Mouse (Mus musculus): ENCODE measurements around the gene Acox1. TPM values are rescaled to one million over a fixed set of nuclear protein-coding genes. Genes with fewer than 3 reads are reported as not detected.
A peak's percentile ranks its signal among the peaks of the same experiment; 100 is the strongest.

Gene Acox1
- total and polyA plus RNA-seq, 3 experiments, result 16.1 to 16.8 TPM; not detected in 1

DNA sequence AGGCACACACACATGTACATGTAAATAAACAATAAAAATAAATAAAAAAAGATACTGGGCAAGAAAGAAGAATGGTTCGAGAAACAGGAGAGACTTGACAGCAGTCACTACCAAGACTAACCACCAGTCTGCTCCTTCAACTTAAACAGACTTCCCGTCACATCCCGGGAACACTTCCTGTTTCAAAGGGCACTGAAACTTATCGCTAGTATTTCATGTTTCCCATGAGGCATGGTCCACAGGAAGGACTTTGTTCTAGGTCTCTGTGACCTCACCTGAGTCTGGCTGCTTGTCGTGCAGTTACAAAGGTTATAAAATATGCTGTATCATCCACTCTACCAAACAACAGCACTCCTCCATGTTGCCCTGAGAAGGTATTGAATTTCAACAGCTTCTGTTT, 3.6 kb downstream of the Acox1 start (continued):
- TF ChIP-seq HCFC1 (IDR thresholded peaks at IDR 0.05; ENCODE audit: low read depth, low read length), result peak; percentile 70
- TF ChIP-seq MXI1 (IDR thresholded peaks at IDR 0.05; ENCODE audit: low read depth, low read length), result peak; percentile 50; the same call in 1 of the 2 replicates

DNA sequence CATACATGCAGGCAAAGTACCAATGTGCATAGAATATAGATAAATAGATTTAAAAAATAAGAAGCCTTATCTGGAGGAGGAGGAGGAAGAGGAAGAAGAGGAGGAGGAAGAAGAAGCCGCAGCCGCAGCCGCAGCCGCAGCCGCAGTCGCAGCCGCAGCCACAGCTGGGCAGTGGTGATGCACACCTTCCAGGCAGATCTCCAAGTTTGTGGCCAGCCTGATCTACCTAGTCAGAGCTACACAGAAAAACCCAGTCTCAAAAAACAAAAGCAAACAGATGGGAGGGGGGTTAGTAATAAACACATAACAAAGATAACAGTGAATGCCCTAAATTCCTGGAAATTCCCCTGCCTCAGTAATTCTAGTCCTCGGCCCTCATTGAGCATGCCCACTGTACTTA, 4.2 kb downstream of the Acox1 start:
- Histone ChIP-seq H3K27ac (ENCODE audit: control insufficient read depth, low read depth, low read length) (peak overlapping the region; percentile 80), H3K9ac (ENCODE audit: control insufficient read depth, low read depth, low read length, poor library complexity, severe bottlenecking) (no peak overlapping the region), H3K27me3 (ENCODE audit: control insufficient read depth in 1 of 2, insufficient read depth in 2 of 2, low read length in 2 of 2) (no peaks in the 10 kb centered on the region), H3K79me2 (ENCODE audit: control insufficient read depth, insufficient read depth, low read length, poor library complexity) (peaks cover 8% of the 10 kb centered on the region), H3K4me1 (ENCODE audit: control insufficient read depth in 1 of 2, insufficient read depth in 2 of 2, low read length in 2 of 2) (peaks cover 24 to 25% of the 10 kb centered on the region in 2 experiments), H3K4me3 (ENCODE audit: control insufficient read depth in 1 of 2, insufficient read depth in 1 of 2, low read depth in 2 of 2, low read length in 2 of 2) (peak overlapping the region in 1 of 2 experiments; percentile 10; a peak in 2 of 4 replicates), H3K36me3 (ENCODE audit: control insufficient read depth in 1 of 2, insufficient read depth in 2 of 2, low read length in 2 of 2) (peaks cover 0 to 40% of the 10 kb centered on the region in 2 experiments; a peak in 2 of 4 replicates), H3K9me3 (replicated peaks; ENCODE audit: insufficient read depth, low read length) (no peaks in the 10 kb centered on the region)
- DNase-seq (ENCODE audit: low read depth, low spot score), result peak; percentile 84
- TF ChIP-seq USF2 (IDR thresholded peaks at IDR 0.05; ENCODE audit: borderline replicate concordance in 1 of 2, insufficient read depth in 1 of 2, low read depth in 1 of 2, low read length in 2 of 2), result no peak
- peak; percentile 36; the same call in 1 of the 2 replicates for TF ChIP-seq ZNF384 (IDR thresholded peaks at IDR 0.05; ENCODE audit: low read depth, low read length)
- no peak for TF ChIP-seq POLR2AphosphoS5 (IDR thresholded peaks at IDR 0.05; ENCODE audit: borderline replicate concordance, low read depth, low read length)
- TF ChIP-seq NRF1 (IDR thresholded peaks at IDR 0.05; ENCODE audit: insufficient read depth, low read depth, low read length, poor library complexity, severe bottlenecking), result 0 out of 2 replicates have a peak, but pooled peaks have one; percentile 8
- TF ChIP-seq ELF1 (IDR thresholded peaks at IDR 0.05; ENCODE audit: low read depth, low read length), result no peak; the same call in none of the 2 replicates
- TF ChIP-seq TAL1 (IDR thresholded peaks at IDR 0.05; ENCODE audit: low read length), result peak; percentile 75
- peak; percentile 81 to 89 for TF ChIP-seq EP300 (IDR thresholded peaks at IDR 0.05; ENCODE audit: low read depth in 1 of 2, low read length in 2 of 2)
- TF ChIP-seq ZMIZ1 (IDR thresholded peaks at IDR 0.05; ENCODE audit: low read depth, low read length), result no peak
- no peak for TF ChIP-seq UBTF (IDR thresholded peaks at IDR 0.05; ENCODE audit: borderline replicate concordance, insufficient read depth, low read depth, low read length)
- no peak for TF ChIP-seq POLR2A (IDR thresholded peaks at IDR 0.05; ENCODE audit: control insufficient read depth in 1 of 2, insufficient read depth in 1 of 2, low read depth in 1 of 2, low read length in 2 of 2, poor library complexity in 1 of 2)
- TF ChIP-seq MAZ (IDR thresholded peaks at IDR 0.05; ENCODE audit: low read depth, low read length), result no peak; the same call in 1 of the 2 replicates
- no peak for TF ChIP-seq TBP (IDR thresholded peaks at IDR 0.05; ENCODE audit: low read depth, low read length)
- peak; percentile 70 for TF ChIP-seq BHLHE40 (IDR thresholded peaks at IDR 0.05; ENCODE audit: borderline replicate concordance, low read depth, low read length)
- TF ChIP-seq CHD2 (IDR thresholded peaks at IDR 0.05; ENCODE audit: low read length), result no peak
- TF ChIP-seq MAFK (IDR thresholded peaks at IDR 0.05; ENCODE audit: borderline replicate concordance, low read depth, low read length), result peak; percentile 89; the same call in 1 of the 2 replicates
- TF ChIP-seq POLR2AphosphoS2 (IDR thresholded peaks at IDR 0.05; ENCODE audit: low read length), result no peak
- no peak for TF ChIP-seq CTCF (IDR thresholded peaks at IDR 0.05 in 2 of 3, conservative IDR thresholded peaks at IDR 0.05 in 1 of 3; ENCODE audit: control insufficient read depth in 1 of 3, insufficient read depth in 1 of 3, low read depth in 2 of 3, low read length in 3 of 3, poor library complexity in 1 of 3, severe bottlenecking in 1 of 3)
- TF ChIP-seq KAT2A (conservative IDR thresholded peaks at IDR 0.05; ENCODE audit: low read depth, low read length), result no peak; the same call in 1 of the 2 replicates
- no peak for TF ChIP-seq MEF2A (IDR thresholded peaks at IDR 0.05; ENCODE audit: extremely low read depth, insufficient replicate concordance, low read depth, low read length, poor library complexity, severe bottlenecking)
- TF ChIP-seq SIN3A (IDR thresholded peaks at IDR 0.05; ENCODE audit: low read length), result peak; percentile 66; the same call in 1 of the 2 replicates
- 0 out of 2 replicates have a peak, but pooled peaks have one; percentile 1 for TF ChIP-seq MYC (IDR thresholded peaks at IDR 0.05; ENCODE audit: low read depth, low read length)
- TF ChIP-seq E2F4 (IDR thresholded peaks at IDR 0.05; ENCODE audit: borderline replicate concordance, low read depth, low read length), result no peak
- no peak for TF ChIP-seq CHD1 (IDR thresholded peaks at IDR 0.05; ENCODE audit: low read depth, low read length)
- TF ChIP-seq RCOR1 (IDR thresholded peaks at IDR 0.05; ENCODE audit: low read depth, low read length), result peak; percentile 92
- TF ChIP-seq HCFC1 (IDR thresholded peaks at IDR 0.05; ENCODE audit: low read depth, low read length), result 0 out of 2 replicates have a peak, but pooled peaks have one; percentile 11
- TF ChIP-seq ZC3H11A (IDR thresholded peaks at IDR 0.05; ENCODE audit: low read depth, low read length), result no peak
- TF ChIP-seq ZKSCAN1 (IDR thresholded peaks at IDR 0.05; ENCODE audit: low read depth, low read length), result 0 out of 2 replicates have a peak, but pooled peaks have one; percentile 15
- peak; percentile 46; the same call in 1 of the 2 replicates for TF ChIP-seq MYB (IDR thresholded peaks at IDR 0.05; ENCODE audit: low read depth, low read length)
- TF ChIP-seq MXI1 (IDR thresholded peaks at IDR 0.05; ENCODE audit: low read depth, low read length), result 0 out of 2 replicates have a peak, but pooled peaks have one; percentile 23
- TF ChIP-seq GATA1 (IDR thresholded peaks at IDR 0.05; ENCODE audit: low read depth, low read length), result peak; percentile 72
- TF ChIP-seq JUND (IDR thresholded peaks at IDR 0.05; ENCODE audit: low read depth, low read length), result peak; percentile 44; the same call in 1 of the 2 replicates
- TF ChIP-seq NELFE (IDR thresholded peaks at IDR 0.05; ENCODE audit: low read depth, low read length), result no peak
- TF ChIP-seq SMC3 (IDR thresholded peaks at IDR 0.05; ENCODE audit: low read depth, low read length), result peak; percentile 16; the same call in 1 of the 2 replicates
